Mouse (Mus musculus): ENCODE results near the gene Tmem131. TPM values are rescaled to one million over a fixed set of nuclear protein-coding genes. Genes with fewer than 3 reads are reported as not detected.

Tmem131 gene
- polyA plus RNA-seq, 3 experiments from 2014 or later = 7.5 to 15.1 (median 13.0) TPM

GRCm38 (mm10) chr1:36879154-36879553 is 64.3 kb downstream of the Tmem131 start:
- ATAC-seq = peak; percentile 48

- ATAC-seq = no peak
These were observed 66.3 kb downstream of the Tmem131 start for GRCm38 (mm10) chr1:36877126-36877525.

GRCm38 (mm10) chr1:36874874-36875561 is 68.4 kb downstream of the Tmem131 start:
- ATAC-seq = no peak

- no peak for ATAC-seq
These were observed 72.2 kb downstream of the Tmem131 start for GRCm38 (mm10) chr1:36871238-36871637.

GRCm38 (mm10) chr1:36870518-36870917 is 72.9 kb downstream of the Tmem131 start:
- ATAC-seq = no peak

- ATAC-seq = no peak
These were observed 78.7 kb downstream of the Tmem131 start for GRCm38 (mm10) chr1:36864757-36865156.

GRCm38 (mm10) chr1:36861775-36862174 is 81.7 kb downstream of the Tmem131 start:
- no peak for ATAC-seq

GRCm38 (mm10) chr1:36860876-36861275 is 82.6 kb downstream of the Tmem131 start:
- no peak for ATAC-seq

GRCm38 (mm10) chr1:36860431-36860849 is 83.0 kb downstream of the Tmem131 start:
- no peak for ATAC-seq

- no peak for ATAC-seq
These were observed 86.4 kb downstream of the Tmem131 start for GRCm38 (mm10) chr1:36857081-36857480.

GRCm38 (mm10) chr1:36854198-36854765 is 89.2 kb downstream of the Tmem131 start:
- no peak for ATAC-seq

- no peak for ATAC-seq
These were observed 91.4 kb downstream of the Tmem131 start for GRCm38 (mm10) chr1:36852085-36852484.

GRCm38 (mm10) chr1:36851392-36851791 is 92.1 kb downstream of the Tmem131 start:
- no peak for ATAC-seq

GRCm38 (mm10) chr1:36848036-36848435 is 95.4 kb downstream of the Tmem131 start:
- no peak for ATAC-seq

- ATAC-seq = no peak
These were observed 96.2 kb downstream of the Tmem131 start for GRCm38 (mm10) chr1:36847276-36847675.

- ATAC-seq = no peak
These were observed 98.4 kb downstream of the Tmem131 start for GRCm38 (mm10) chr1:36845031-36845430.

- no peak for ATAC-seq
These were observed 101.7 kb downstream of the Tmem131 start for GRCm38 (mm10) chr1:36841806-36842205.

- no peak for ATAC-seq
These were observed 102.5 kb downstream of the Tmem131 start for GRCm38 (mm10) chr1:36840959-36841358.

GRCm38 (mm10) chr1:36839858-36840257 is 103.6 kb downstream of the Tmem131 start:
- no peak for ATAC-seq

GRCm38 (mm10) chr1:36836274-36836954 is 107.1 kb downstream of the Tmem131 start:
- ATAC-seq = no peak

- no peak for ATAC-seq
These were observed 107.9 kb downstream of the Tmem131 start for GRCm38 (mm10) chr1:36835593-36835992.

- ATAC-seq = no peak
These were observed 109.4 kb downstream of the Tmem131 start for GRCm38 (mm10) chr1:36834090-36834489.

GRCm38 (mm10) chr1:36830913-36831866 is 112.3 kb downstream of the Tmem131 start:
- ATAC-seq = no peak

All from inflammation-experienced regulatory T-cells, adult 6 months (primary cell).